Mouse (Mus musculus) neural tube, embryonic 14.5 days (tissue): Measurements from ENCODE around the gene Atm. TPM values are rescaled to one million over a fixed set of nuclear protein-coding genes. Genes with fewer than 3 reads are reported as not detected.

Experiments used
- ATAC-seq: fragments of 200-750 bp; cut with Nextera tagmentation; 2 replicates; pipeline ENCODE4 v1.8.0; 2017; ENCODE audit warnings: low read depth, mild to moderate bottlenecking, moderate TSS enrichment, moderate library complexity
- H3K27ac ChIP-seq: fragments of 300-500 bp; sonication (generic); 2 replicates; pipeline ENCODE4 v1.5.1; 2014; ENCODE audit warnings: low read depth, mild to moderate bottlenecking, control low read depth, low read length, moderate library complexity, mixed read lengths
- H3K27me3 ChIP-seq: fragments of 300-500 bp; sonication (generic); 2 replicates; pipeline ENCODE4 v1.6.1; 2014; ENCODE audit warnings: low read length; ENCODE audit not compliant: control insufficient read depth, insufficient read depth
- H3K36me3 ChIP-seq: fragments of 300-500 bp; sonication (generic); 2 replicates; pipeline ENCODE4 v1.6.1; 2014; ENCODE audit warnings: low read length, mixed read lengths; ENCODE audit not compliant: control insufficient read depth, insufficient read depth
- H3K4me1 ChIP-seq: fragments of 300-500 bp; sonication (generic); 2 replicates; pipeline ENCODE4 v1.6.1; 2014; ENCODE audit warnings: low read length; ENCODE audit not compliant: control insufficient read depth, insufficient read depth
- H3K4me2 ChIP-seq: fragments of 300-500 bp; sonication (generic); 2 replicates; pipeline ENCODE4 v1.6.1; 2014; ENCODE audit warnings: mild to moderate bottlenecking, low read depth, low read length, control low read depth
- H3K4me3 ChIP-seq: fragments of 300-500 bp; sonication (generic); 2 replicates; pipeline ENCODE4 v1.5.1; 2014; ENCODE audit warnings: low read depth, low read length, control low read depth, mixed read lengths
- H3K9ac ChIP-seq: fragments of 300-500 bp; sonication (generic); replicated peaks from 2 replicates; pipeline ENCODE4 v1.6.1; 2014; ENCODE audit warnings: low read depth, mild to moderate bottlenecking, control low read depth, low read length, mixed read lengths
- H3K9me3 ChIP-seq: fragments of 300-500 bp; sonication (generic); 2 replicates; pipeline ENCODE4 v1.6.1; 2016; ENCODE audit warnings: low read length; ENCODE audit not compliant: control insufficient read depth
- WGBS: fragments of 180-500 bp; shearing (Covaris S2); extraction: QIAGEN DNeasy Blood & Tissue Kit; methylation state at CpG from one replicate; pipeline ENCODE4 v1.1.7; 2014; 5-methylcytosine and 5-hydroxymethylcytosine counted together
- polyA plus RNA-seq: library from polyadenylated mRNA; unstranded; fragments of >200 nt; fragmentation: Nextera tagmentation; extraction: Ambion mirVana; gene quantifications from 2 replicates; pipeline ENCODE4 v1.2.1, GENCODE M21; 2014

Gene Atm
- polyA plus RNA-seq, 1 experiment from 2014 or later = 11.9 TPM

- no peak for ATAC-seq
- Histone ChIP-seq H3K4me2 (no peak overlapping the region), H3K27me3 (no peaks in the 10 kb centered on the region)
These were observed 22.4 kb downstream of the Atm start for GRCm38 (mm10) chr9:53514091-53514490.

GRCm38 (mm10) chr9:53508053-53508452, 28.5 kb downstream of the Atm start:
- Histone ChIP-seq H3K36me3 (no peaks in the 10 kb centered on the region; the same call in 1 of the 2 replicates), H3K4me1 (no peaks in the 10 kb centered on the region), H3K4me3 (no peak overlapping the region), H3K9ac (no peak overlapping the region), H3K27ac (no peak overlapping the region), H3K9me3 (no peaks in the 10 kb centered on the region), H3K27me3 (no peaks in the 10 kb centered on the region), H3K4me2 (no peak overlapping the region)
- no peak for ATAC-seq
- WGBS = 93% methylated on average over 7 of the region's 7 CpGs

More at GRCm38 (mm10) chr9:53514091-53514490, 22.4 kb downstream of the Atm start:
- Histone ChIP-seq H3K9me3 (no peaks in the 10 kb centered on the region), H3K4me3 (no peak overlapping the region), H3K27ac (no peak overlapping the region), H3K9ac (no peak overlapping the region), H3K36me3 (no peaks in the 10 kb centered on the region; the same call in 1 of the 2 replicates), H3K4me1 (peaks cover 5% of the 10 kb centered on the region; the same call in 1 of the 2 replicates)

GRCm38 (mm10) chr9:53485886-53486285, 50.7 kb downstream of the Atm start:
- H3K27me3 ChIP-seq = no peaks in the 10 kb centered on the region
- H3K9ac ChIP-seq = no peak overlapping the region
- H3K36me3 ChIP-seq = peaks cover 6% of the 10 kb centered on the region
- ATAC-seq = no peak
- H3K9me3 ChIP-seq = no peaks in the 10 kb centered on the region
- no peaks in the 10 kb centered on the region for H3K4me1 ChIP-seq
- no peak overlapping the region for H3K4me3 ChIP-seq
- no peak overlapping the region for H3K27ac ChIP-seq
- no peak overlapping the region for H3K4me2 ChIP-seq

GRCm38 (mm10) chr9:53472806-53473518, 63.6 kb downstream of the Atm start:
- H3K36me3 ChIP-seq = no peaks in the 10 kb centered on the region
- no peaks in the 10 kb centered on the region for H3K27me3 ChIP-seq
- no peaks in the 10 kb centered on the region for H3K9me3 ChIP-seq
- H3K4me3 ChIP-seq = no peak overlapping the region
- 84% methylated on average over 9 of the region's 9 CpGs for WGBS
- no peak overlapping the region for H3K27ac ChIP-seq
- ATAC-seq = no peak
- no peaks in the 10 kb centered on the region for H3K4me1 ChIP-seq
- H3K4me2 ChIP-seq = no peak overlapping the region
- no peak overlapping the region for H3K9ac ChIP-seq

- H3K36me3 ChIP-seq = peaks cover 32% of the 10 kb centered on the region
- no peak overlapping the region for H3K4me2 ChIP-seq
- H3K9me3 ChIP-seq = no peaks in the 10 kb centered on the region
- ATAC-seq = no peak
- H3K4me3 ChIP-seq = no peak overlapping the region
- H3K27ac ChIP-seq = no peak overlapping the region
- H3K4me1 ChIP-seq = no peaks in the 10 kb centered on the region
- 93% methylated on average over 2 of the region's 2 CpGs for WGBS
- H3K27me3 ChIP-seq = no peaks in the 10 kb centered on the region
- H3K9ac ChIP-seq = no peak overlapping the region
These were observed 84.5 kb downstream of the Atm start for GRCm38 (mm10) chr9:53452038-53452437.

- no peak overlapping the region for H3K27ac ChIP-seq
- no peaks in the 10 kb centered on the region for H3K27me3 ChIP-seq
- no peak overlapping the region for H3K4me3 ChIP-seq
- 95% methylated on average over 1 of the region's 1 CpGs for WGBS
- no peak for ATAC-seq
- H3K4me2 ChIP-seq = no peak overlapping the region
- no peaks in the 10 kb centered on the region for H3K9me3 ChIP-seq
- H3K4me1 ChIP-seq = no peaks in the 10 kb centered on the region
- peaks cover 27% of the 10 kb centered on the region for H3K36me3 ChIP-seq
- no peak overlapping the region for H3K9ac ChIP-seq
These were observed 85.9 kb downstream of the Atm start for GRCm38 (mm10) chr9:53450609-53451008.

- no peak overlapping the region for H3K9ac ChIP-seq
- H3K27me3 ChIP-seq = no peaks in the 10 kb centered on the region
- ATAC-seq = no peak
- WGBS = 91% methylated on average over 14 of the region's 14 CpGs
- no peaks in the 10 kb centered on the region for H3K9me3 ChIP-seq
- no peak overlapping the region for H3K4me3 ChIP-seq
- H3K27ac ChIP-seq = no peak overlapping the region
- H3K36me3 ChIP-seq = peaks cover 5% of the 10 kb centered on the region; the same call in 1 of the 2 replicates
- H3K4me1 ChIP-seq = no peaks in the 10 kb centered on the region
- no peak overlapping the region for H3K4me2 ChIP-seq
These were observed 100.5 kb downstream of the Atm start for GRCm38 (mm10) chr9:53435830-53436570.

GRCm38 (mm10) chr9:53427638-53428037, 108.9 kb downstream of the Atm start:
- no peak for ATAC-seq
- Histone ChIP-seq H3K27me3 (no peaks in the 10 kb centered on the region), H3K36me3 (no peaks in the 10 kb centered on the region), H3K4me2 (no peak overlapping the region), H3K4me3 (no peak overlapping the region), H3K27ac (no peak overlapping the region), H3K9me3 (no peaks in the 10 kb centered on the region), H3K4me1 (no peaks in the 10 kb centered on the region), H3K9ac (no peak overlapping the region)
- 70% methylated on average over 3 of the region's 3 CpGs for WGBS

GRCm38 (mm10) chr9:53426726-53427125, 109.8 kb downstream of the Atm start:
- ATAC-seq = no peak
- H3K27ac ChIP-seq = no peak overlapping the region
- H3K4me1 ChIP-seq = no peaks in the 10 kb centered on the region
- no peaks in the 10 kb centered on the region for H3K27me3 ChIP-seq
- H3K9me3 ChIP-seq = no peaks in the 10 kb centered on the region
- no peaks in the 10 kb centered on the region for H3K36me3 ChIP-seq
- H3K9ac ChIP-seq = no peak overlapping the region
- H3K4me2 ChIP-seq = no peak overlapping the region
- WGBS = 92% methylated on average over 3 of the region's 3 CpGs
- no peak overlapping the region for H3K4me3 ChIP-seq
